Mouse (Mus musculus) ovary, adult 18-20 months (tissue): ENCODE measurements at regions not wholly inside any gene's neighbourhood (a gene's known extent, or its start where the extent isn't known, plus 50 kb on each side); places are given as distances from the start of the nearest gene placed in this dataset.
A peak's percentile ranks its signal among the peaks of the same experiment; 100 is the strongest.

ENCODE experiments used
- DNase-seq: peaks from one replicate; pipeline ENCODE4 v3.0.0; 2022; ENCODE audit warnings: low spot score, mixed read lengths

GRCm38 (mm10) chr13:60237091-60237490, 59.9 kb upstream of the Gas1 start:
- DNase-seq, result no peak

- no peak for DNase-seq
Observed at GRCm38 (mm10) chr13:60242447-60243109, 65.4 kb upstream of the Gas1 start.

GRCm38 (mm10) chr13:60243110-60243481, 65.9 kb upstream of the Gas1 start:
- no peak for DNase-seq

GRCm38 (mm10) chr13:60255162-60255561, 78.0 kb upstream of the Gas1 start:
- no peak for DNase-seq

GRCm38 (mm10) chr13:60255715-60256114, 78.5 kb upstream of the Gas1 start:
- no peak for DNase-seq

- no peak for DNase-seq
Observed at GRCm38 (mm10) chr13:60256997-60257396, 79.8 kb upstream of the Gas1 start.

GRCm38 (mm10) chr13:60257878-60258277, 80.7 kb upstream of the Gas1 start:
- DNase-seq, result no peak

- DNase-seq, result no peak
Observed at GRCm38 (mm10) chr13:60262449-60263028, 85.4 kb upstream of the Gas1 start.

GRCm38 (mm10) chr13:60264504-60264903, 87.3 kb upstream of the Gas1 start:
- DNase-seq, result no peak

- peak; percentile 57 for DNase-seq
Observed at GRCm38 (mm10) chr13:60267557-60267956, 90.4 kb upstream of the Gas1 start.

- no peak for DNase-seq
Observed at GRCm38 (mm10) chr13:60268256-60268655, 91.1 kb upstream of the Gas1 start.

GRCm38 (mm10) chr13:60269406-60269841, 92.3 kb upstream of the Gas1 start:
- no peak for DNase-seq

- DNase-seq, result no peak
Observed at GRCm38 (mm10) chr13:60270526-60270925, 93.4 kb upstream of the Gas1 start.

- DNase-seq, result no peak
Observed at GRCm38 (mm10) chr13:60273331-60273730, 96.2 kb upstream of the Gas1 start.

- no peak for DNase-seq
Observed at GRCm38 (mm10) chr13:60282543-60283251, 105.5 kb upstream of the Gas1 start.

- DNase-seq, result peak; percentile 24
Observed at GRCm38 (mm10) chr13:60286525-60287224, 109.5 kb upstream of the Gas1 start.

- no peak for DNase-seq
Observed at GRCm38 (mm10) chr13:60289650-60290049, 112.5 kb upstream of the Gas1 start.

GRCm38 (mm10) chr13:60290820-60291219, 113.7 kb upstream of the Gas1 start:
- DNase-seq, result no peak

- no peak for DNase-seq
Observed at GRCm38 (mm10) chr13:60291344-60291743, 114.2 kb upstream of the Gas1 start.

GRCm38 (mm10) chr13:60296201-60296895, 119.2 kb upstream of the Gas1 start:
- no peak for DNase-seq

GRCm38 (mm10) chr13:60296896-60297275, 119.7 kb upstream of the Gas1 start:
- DNase-seq, result no peak

GRCm38 (mm10) chr13:60298575-60298974, 121.4 kb upstream of the Gas1 start:
- DNase-seq, result peak; percentile 37
